24 mouse cellular contexts compared by ENCODE assay signal in the genomic region with DNA sequence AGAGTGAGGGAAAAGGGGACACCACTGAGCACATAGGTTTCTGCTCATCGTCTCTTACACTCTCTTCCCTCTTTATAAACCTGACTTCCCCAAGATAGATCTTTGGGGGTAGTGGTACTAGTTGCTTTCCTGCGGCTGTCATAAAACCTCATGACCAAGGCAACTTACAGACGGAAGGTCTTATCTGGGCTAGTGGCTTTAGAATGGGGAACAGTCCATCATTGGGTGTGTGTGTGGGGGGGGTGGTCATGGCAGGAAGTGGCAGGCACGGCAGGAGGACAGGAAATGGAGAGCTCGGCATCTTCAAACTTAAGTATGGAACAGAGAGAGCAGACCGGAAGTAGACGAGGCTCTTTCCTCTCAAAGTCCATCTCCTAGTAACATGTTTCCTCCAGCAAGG.
"Had no signal": no experiment of that assay in that cellular context is flagged by ENCODE, and none has a peak within 500 bp of the region (broad histone marks: within the 10 kb centered on the region; RNA-seq: fewer than 3 reads in every experiment).

No protein-coding gene starts in this region.

- H3K27me3 ChIP-seq: heart, embryonic 15.5 days; hindbrain, embryonic 13.5 days; hindbrain, embryonic 15.5 days; limb, embryonic 12.5 days had no signal

- H3K27ac ChIP-seq: gastrocnemius, adult 2 months; heart, embryonic 10.5 days; heart, embryonic 13.5 days; heart, embryonic 15.5 days; layer of hippocampus, adult 2 months; left cerebral cortex, adult 2 months; limb, embryonic 10.5 days; limb, embryonic 12.5 days had no signal

- H3K9me3 ChIP-seq: heart, embryonic 10.5 days; heart, embryonic 13.5 days; heart, embryonic 15.5 days; hindbrain, embryonic 13.5 days; hindbrain, embryonic 15.5 days; limb, embryonic 10.5 days; limb, embryonic 12.5 days had no signal

- DNase-seq: gastrocnemius, adult 2 months; gastrocnemius, postnatal 10 days; gastrocnemius, postnatal 25 days; heart, adult 18-20 months; heart, postnatal 14 days; heart, postnatal 36 days; kidney, adult 11 months; kidney, adult 2 months; kidney, postnatal 10 days; kidney, postnatal 25 days; kidney, postnatal 4 days; liver had no signal

- H3K4me1 ChIP-seq: heart, embryonic 10.5 days; heart, embryonic 13.5 days; heart, embryonic 15.5 days had no signal

- H3K4me2 ChIP-seq: heart, embryonic 13.5 days; heart, embryonic 15.5 days; hindbrain, embryonic 13.5 days; hindbrain, embryonic 15.5 days; limb, embryonic 12.5 days; liver, embryonic 11.5 days had no signal

- H3K4me3 ChIP-seq: gastrocnemius, adult 2 months; heart, embryonic 10.5 days; heart, embryonic 13.5 days; heart, embryonic 15.5 days; hindbrain, embryonic 13.5 days; hindbrain, embryonic 15.5 days; layer of hippocampus, adult 2 months; left cerebral cortex, adult 2 months; limb, embryonic 10.5 days; limb, embryonic 12.5 days had no signal

- ATAC-seq: hindbrain, postnatal 0 days; intestine, embryonic 16.5 days had no signal

- H3K36me3 ChIP-seq: heart, embryonic 10.5 days; heart, embryonic 13.5 days; heart, embryonic 15.5 days; hindbrain, embryonic 13.5 days; hindbrain, embryonic 15.5 days; limb, embryonic 10.5 days; limb, embryonic 12.5 days had no signal

- H3K9ac ChIP-seq: heart, embryonic 13.5 days; heart, embryonic 15.5 days; hindbrain, embryonic 13.5 days; hindbrain, embryonic 15.5 days; limb, embryonic 12.5 days had no signal
